Mouse (Mus musculus): ENCODE data around the gene Abhd16b. TPM values are rescaled to one million over a fixed set of nuclear protein-coding genes. Genes with fewer than 3 reads are reported as not detected.

The Abhd16b gene
- total RNA-seq, 1 experiment = 0.36 TPM

- in situ Hi-C loops (cut with MboI; ENCODE audit: low sequenced_read_pairs in 2 of 2, unreplicated experiment in 2 of 2) = no loop called here
- no peak overlapping the region for H3K9ac ChIP-seq (ENCODE audit: insufficient read depth, low read depth, low read length, poor library complexity, severe bottlenecking)
- no peak overlapping the region for H3K4me3 ChIP-seq (ENCODE audit: insufficient read depth in 1 of 2, low read depth in 1 of 2, low read length in 2 of 2, poor library complexity in 1 of 2, severe bottlenecking in 1 of 2)
- peaks cover 3 to 5% of the 10 kb centered on the region in 2 experiments; a peak in 2 of 4 replicates for H3K4me1 ChIP-seq (ENCODE audit: control insufficient read depth in 2 of 2, insufficient read depth in 2 of 2, low read length in 2 of 2, poor library complexity in 1 of 2)
- TF ChIP-seq ZNF384 (IDR thresholded peaks at IDR 0.05; ENCODE audit: low read depth, low read length) = no peak
- no peak for TF ChIP-seq HCFC1 (IDR thresholded peaks at IDR 0.05; ENCODE audit: borderline replicate concordance, insufficient read depth, low read length)
- TF ChIP-seq CHD2 (IDR thresholded peaks at IDR 0.05; ENCODE audit: low read depth, low read length) = no peak
- no peak for TF ChIP-seq ZC3H11A (IDR thresholded peaks at IDR 0.05; ENCODE audit: borderline replicate concordance, low read depth, low read length)
- TF ChIP-seq MAFK (IDR thresholded peaks at IDR 0.05; ENCODE audit: insufficient read depth, low read depth, low read length) = no peak
- no peak for DNase-seq (ENCODE audit: low read depth, low spot score)
- H3K36me3 ChIP-seq (ENCODE audit: control insufficient read depth, insufficient read depth, low read length, poor library complexity, severe bottlenecking) = no peaks in the 10 kb centered on the region
- H3K27ac ChIP-seq (ENCODE audit: insufficient read depth, low read depth, low read length, poor library complexity, severe bottlenecking) = no peak overlapping the region
- H3K9me3 ChIP-seq (ENCODE audit: control insufficient read depth, insufficient read depth, low read depth, low read length) = no peaks in the 10 kb centered on the region
Measured at GRCm38 (mm10) chr2:181461536-181462100, 31.4 kb upstream of the Abhd16b start.

GRCm38 (mm10) chr2:181462604-181463003 is 30.4 kb upstream of the Abhd16b start:
- TF ChIP-seq CHD2 (IDR thresholded peaks at IDR 0.05; ENCODE audit: low read depth, low read length) (no peak), MAFK (IDR thresholded peaks at IDR 0.05; ENCODE audit: insufficient read depth, low read depth, low read length) (no peak), ZC3H11A (IDR thresholded peaks at IDR 0.05; ENCODE audit: borderline replicate concordance, low read depth, low read length) (no peak), HCFC1 (IDR thresholded peaks at IDR 0.05; ENCODE audit: borderline replicate concordance, insufficient read depth, low read length) (no peak), ZNF384 (IDR thresholded peaks at IDR 0.05; ENCODE audit: low read depth, low read length) (no peak)
- H3K9me3 ChIP-seq (ENCODE audit: control insufficient read depth, insufficient read depth, low read depth, low read length) = no peaks in the 10 kb centered on the region
- H3K4me1 ChIP-seq (ENCODE audit: control insufficient read depth in 2 of 2, insufficient read depth in 2 of 2, low read length in 2 of 2, poor library complexity in 1 of 2) = peaks cover 3 to 5% of the 10 kb centered on the region in 2 experiments; a peak in 2 of 4 replicates
- H3K9ac ChIP-seq (ENCODE audit: insufficient read depth, low read depth, low read length, poor library complexity, severe bottlenecking) = no peak overlapping the region
- H3K4me3 ChIP-seq (ENCODE audit: insufficient read depth in 1 of 2, low read depth in 1 of 2, low read length in 2 of 2, poor library complexity in 1 of 2, severe bottlenecking in 1 of 2) = no peak overlapping the region
- no peak overlapping the region for H3K27ac ChIP-seq (ENCODE audit: insufficient read depth, low read depth, low read length, poor library complexity, severe bottlenecking)
- H3K36me3 ChIP-seq (ENCODE audit: control insufficient read depth, insufficient read depth, low read length, poor library complexity, severe bottlenecking) = no peaks in the 10 kb centered on the region
- in situ Hi-C loops (cut with MboI; ENCODE audit: low sequenced_read_pairs in 2 of 2, unreplicated experiment in 2 of 2) = no loop called here
- DNase-seq (ENCODE audit: low read depth, low spot score) = no peak

GRCm38 (mm10) chr2:181463008-181463738 is 29.8 kb upstream of the Abhd16b start:
- H3K9ac ChIP-seq (ENCODE audit: insufficient read depth, low read depth, low read length, poor library complexity, severe bottlenecking) = no peak overlapping the region
- no peak overlapping the region for H3K4me3 ChIP-seq (ENCODE audit: insufficient read depth in 1 of 2, low read depth in 1 of 2, low read length in 2 of 2, poor library complexity in 1 of 2, severe bottlenecking in 1 of 2)
- peaks cover 2 to 5% of the 10 kb centered on the region in 2 experiments; a peak in 2 of 4 replicates for H3K4me1 ChIP-seq (ENCODE audit: control insufficient read depth in 2 of 2, insufficient read depth in 2 of 2, low read length in 2 of 2, poor library complexity in 1 of 2)
- TF ChIP-seq HCFC1 (IDR thresholded peaks at IDR 0.05; ENCODE audit: borderline replicate concordance, insufficient read depth, low read length) = no peak
- TF ChIP-seq CHD2 (IDR thresholded peaks at IDR 0.05; ENCODE audit: low read depth, low read length) = peak; percentile 76; the same call in 1 of the 2 replicates
- no peak for TF ChIP-seq MAFK (IDR thresholded peaks at IDR 0.05; ENCODE audit: insufficient read depth, low read depth, low read length)
- no peak for TF ChIP-seq ZC3H11A (IDR thresholded peaks at IDR 0.05; ENCODE audit: borderline replicate concordance, low read depth, low read length)
- TF ChIP-seq ZNF384 (IDR thresholded peaks at IDR 0.05; ENCODE audit: low read depth, low read length) = no peak
- no peak overlapping the region for H3K27ac ChIP-seq (ENCODE audit: insufficient read depth, low read depth, low read length, poor library complexity, severe bottlenecking)
- DNase-seq (ENCODE audit: low read depth, low spot score) = peak; percentile 63
- H3K36me3 ChIP-seq (ENCODE audit: control insufficient read depth, insufficient read depth, low read length, poor library complexity, severe bottlenecking) = no peaks in the 10 kb centered on the region
- in situ Hi-C loops (cut with MboI; ENCODE audit: low sequenced_read_pairs in 2 of 2, unreplicated experiment in 2 of 2) = no loop called here
- no peaks in the 10 kb centered on the region for H3K9me3 ChIP-seq (ENCODE audit: control insufficient read depth, insufficient read depth, low read depth, low read length)

- H3K36me3 ChIP-seq (ENCODE audit: control insufficient read depth, insufficient read depth, low read length, poor library complexity, severe bottlenecking) = no peaks in the 10 kb centered on the region
- no peaks in the 10 kb centered on the region for H3K9me3 ChIP-seq (ENCODE audit: control insufficient read depth, insufficient read depth, low read depth, low read length)
- H3K4me3 ChIP-seq (ENCODE audit: insufficient read depth in 1 of 2, low read depth in 1 of 2, low read length in 2 of 2, poor library complexity in 1 of 2, severe bottlenecking in 1 of 2) = no peak overlapping the region
- no peak overlapping the region for H3K9ac ChIP-seq (ENCODE audit: insufficient read depth, low read depth, low read length, poor library complexity, severe bottlenecking)
- H3K4me1 ChIP-seq (ENCODE audit: control insufficient read depth in 2 of 2, insufficient read depth in 2 of 2, low read length in 2 of 2, poor library complexity in 1 of 2) = peaks cover 2 to 5% of the 10 kb centered on the region in 2 experiments; a peak in 2 of 4 replicates
- no peak overlapping the region for H3K27ac ChIP-seq (ENCODE audit: insufficient read depth, low read depth, low read length, poor library complexity, severe bottlenecking)
- in situ Hi-C loops (cut with MboI; ENCODE audit: low sequenced_read_pairs in 2 of 2, unreplicated experiment in 2 of 2) = no loop called here
- no peak for TF ChIP-seq ZNF384 (IDR thresholded peaks at IDR 0.05; ENCODE audit: low read depth, low read length)
- no peak for TF ChIP-seq CHD2 (IDR thresholded peaks at IDR 0.05; ENCODE audit: low read depth, low read length)
- TF ChIP-seq ZC3H11A (IDR thresholded peaks at IDR 0.05; ENCODE audit: borderline replicate concordance, low read depth, low read length) = no peak
- TF ChIP-seq HCFC1 (IDR thresholded peaks at IDR 0.05; ENCODE audit: borderline replicate concordance, insufficient read depth, low read length) = no peak
- TF ChIP-seq MAFK (IDR thresholded peaks at IDR 0.05; ENCODE audit: insufficient read depth, low read depth, low read length) = no peak
- no peak for DNase-seq (ENCODE audit: low read depth, low spot score)
Measured at GRCm38 (mm10) chr2:181465423-181465822, 27.6 kb upstream of the Abhd16b start.
